8 mouse cellular contexts compared by ENCODE assay signal in the genomic region with DNA sequence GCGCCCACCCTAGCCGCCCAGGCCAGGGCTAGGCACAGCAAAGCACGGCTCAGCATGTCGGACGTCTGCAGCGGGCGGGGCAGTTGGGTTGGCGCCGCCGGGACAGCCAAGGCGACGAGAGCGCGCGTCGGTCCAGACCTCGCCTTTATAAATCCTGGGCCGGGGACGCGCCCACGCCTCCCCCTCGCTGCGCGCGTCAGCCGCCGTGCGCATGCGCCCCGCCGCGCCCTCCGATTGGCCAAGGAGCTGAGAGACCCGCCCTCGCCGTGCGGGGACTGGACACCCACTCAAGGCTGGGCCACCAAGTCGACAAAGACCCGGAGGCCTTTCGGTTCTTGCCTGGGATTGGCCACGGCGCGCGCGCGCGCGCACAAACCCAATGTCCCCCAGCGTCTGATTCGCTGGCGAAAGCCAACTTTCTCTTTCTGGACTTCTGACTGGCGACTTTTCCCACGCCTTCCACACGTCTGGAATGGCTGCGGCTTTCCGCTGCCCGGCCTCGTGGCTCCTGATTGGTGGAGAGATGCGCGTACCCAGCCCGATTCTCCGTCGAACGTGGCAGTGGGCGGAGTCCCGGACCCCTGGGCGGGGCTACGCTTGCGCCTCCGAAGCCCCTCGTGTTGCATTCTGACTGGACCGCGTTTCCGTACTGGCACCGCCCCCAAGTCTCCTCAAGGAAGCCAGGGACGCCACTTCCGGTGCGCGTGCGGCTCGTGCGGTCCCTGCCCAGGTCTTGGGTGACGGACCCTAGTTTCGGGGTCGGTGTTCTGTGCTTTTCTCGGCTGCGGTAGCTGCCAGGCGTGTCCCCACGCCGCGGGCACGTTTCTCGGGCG. TPM values are rescaled to one million over a fixed set of nuclear protein-coding genes. Genes with fewer than 3 reads are reported as not detected.
DNase-seq lines count a peak whose midpoint lies in the region; ATAC-seq and TF ChIP-seq lines count a peak whose summit lies in the region.

A gene (minus strand): TSS at position 502 of the 833 bp plus-strand sequence.

- under 1% methylated on average over 93 of the region's 94 CpGs for WGBS in heart, embryonic 11.5 days (ENCODE audit: insufficient replicate concordance)
- WGBS in kidney, embryonic 16.5 days: under 1% methylated on average over 92 of the region's 94 CpGs
- under 1% methylated on average over 94 of the region's 94 CpGs for WGBS in liver, adult 2 months

- TF ChIP-seq CTCF in C2C12 (IDR thresholded peaks at IDR 0.05; ENCODE audit: control insufficient read depth, insufficient read depth, insufficient read length): no peak
- no peak for TF ChIP-seq CTCF in brain, embryonic 14.5 days (IDR thresholded peaks at IDR 0.05; ENCODE audit: borderline replicate concordance, extremely low read depth, insufficient read depth, insufficient read length)
- no peak for TF ChIP-seq CTCF in liver, adult 2 months (IDR thresholded peaks at IDR 0.05; ENCODE audit: low read depth, low read length)

- H3K27me3 ChIP-seq in C2C12 (ENCODE audit: control insufficient read depth, insufficient read depth, insufficient read length): no peaks in the 10 kb centered on the region
- H3K27me3 ChIP-seq in erythroblast, embryonic 14.5 days (ENCODE audit: control insufficient read depth): no peaks in the 10 kb centered on the region
- no peaks in the 10 kb centered on the region for H3K27me3 ChIP-seq in heart, embryonic 11.5 days (ENCODE audit: control insufficient read depth, insufficient read depth, low read length)
- no peaks in the 10 kb centered on the region for H3K27me3 ChIP-seq in kidney, embryonic 16.5 days (ENCODE audit: insufficient read depth, low read length)
- H3K27me3 ChIP-seq in liver, adult 2 months (ENCODE audit: control insufficient read depth, insufficient read depth, low read length): no peaks in the 10 kb centered on the region
- no peaks in the 10 kb centered on the region for H3K27me3 ChIP-seq in myocyte (ENCODE audit: control insufficient read depth, insufficient read depth, insufficient read length)
- no peaks in the 10 kb centered on the region for H3K27me3 ChIP-seq in splenic B cell, adult 2 months (ENCODE audit: control insufficient read depth, insufficient read depth, low read length, poor library complexity, severe bottlenecking)

- H3K36me3 ChIP-seq in C2C12 (ENCODE audit: control insufficient read depth, insufficient read depth): peaks cover 49% of the 10 kb centered on the region
- peaks cover 40% of the 10 kb centered on the region for H3K36me3 ChIP-seq in erythroblast, embryonic 14.5 days (ENCODE audit: control insufficient read depth)
- peaks cover 29% of the 10 kb centered on the region for H3K36me3 ChIP-seq in heart, embryonic 11.5 days (ENCODE audit: control insufficient read depth, insufficient read depth, low read length)
- peaks cover 34% of the 10 kb centered on the region for H3K36me3 ChIP-seq in kidney, embryonic 16.5 days (ENCODE audit: insufficient read depth, low read length)
- peaks cover 27% of the 10 kb centered on the region for H3K36me3 ChIP-seq in liver, adult 2 months (ENCODE audit: control insufficient read depth, insufficient read depth, low read length)
- peaks cover 17% of the 10 kb centered on the region for H3K36me3 ChIP-seq in myocyte (ENCODE audit: control insufficient read depth, insufficient read depth)
- H3K36me3 ChIP-seq in splenic B cell, adult 2 months (ENCODE audit: control insufficient read depth, insufficient read depth, low read length, poor library complexity, severe bottlenecking): peaks cover 8% of the 10 kb centered on the region

- H3ac ChIP-seq in C2C12 (ENCODE audit: control insufficient read depth, insufficient read length, low read depth) (peak within 1 kb of the TSS; percentile 94), myocyte (ENCODE audit: control insufficient read depth, insufficient read length) (peak within 1 kb of the TSS; percentile 68)

- peak; percentile 96 for ATAC-seq in heart, embryonic 11.5 days (replicated peaks; ENCODE audit: insufficient number of reproducible peaks, low FRiP score, low TSS enrichment)
- ATAC-seq in kidney, embryonic 16.5 days (ENCODE audit: low FRiP score, low TSS enrichment): peak; percentile 97

- H3K4me2 ChIP-seq in heart, embryonic 11.5 days: peak within 1 kb of the TSS; percentile 86
- H3K4me2 ChIP-seq in kidney, embryonic 16.5 days (replicated peaks; ENCODE audit: low read depth, low read length): peak within 1 kb of the TSS; percentile 74
- peak within 1 kb of the TSS; percentile 91 for H3K4me2 ChIP-seq in myocyte (ENCODE audit: low read depth)

- H3K79me2 ChIP-seq in C2C12 (ENCODE audit: control insufficient read depth, insufficient read depth) (peaks cover 63% of the 10 kb centered on the region), myocyte (ENCODE audit: control insufficient read depth, insufficient read depth) (peaks cover 43% of the 10 kb centered on the region)
- peaks cover 17% of the 10 kb centered on the region for H3K79me2 ChIP-seq in liver, adult 2 months (ENCODE audit: control insufficient read depth, insufficient read depth, low read length)

- peak within 1 kb of the TSS; percentile 96 for H3K27ac ChIP-seq in heart, embryonic 11.5 days (ENCODE audit: low read depth, low read length)
- H3K27ac ChIP-seq in kidney, embryonic 16.5 days (ENCODE audit: low read length): peak within 1 kb of the TSS; percentile 96
- peak within 1 kb of the TSS; percentile 92 for H3K27ac ChIP-seq in liver, adult 2 months (replicated peaks; ENCODE audit: insufficient read depth, low read depth, low read length)

- peak; percentile 93 for TF ChIP-seq POLR2A in brain, embryonic 14.5 days (IDR thresholded peaks at IDR 0.05; ENCODE audit: borderline replicate concordance, extremely low read depth, insufficient read depth, insufficient read length, poor library complexity, severe bottlenecking)
- TF ChIP-seq POLR2A in liver, adult 2 months (IDR thresholded peaks at IDR 0.05; ENCODE audit: extremely low read depth, insufficient read depth, low read length): peak; percentile 99
- TF ChIP-seq POLR2A in myocyte (IDR thresholded peaks at IDR 0.05; ENCODE audit: insufficient read length, low read depth): peak; percentile 100

- H3K4me1 ChIP-seq in erythroblast, embryonic 14.5 days (ENCODE audit: control insufficient read depth): peaks cover 47% of the 10 kb centered on the region
- H3K4me1 ChIP-seq in heart, embryonic 11.5 days (ENCODE audit: control insufficient read depth, insufficient read depth, low read length): peaks cover 16% of the 10 kb centered on the region
- H3K4me1 ChIP-seq in kidney, embryonic 16.5 days (ENCODE audit: insufficient read depth, low read length): peaks cover 30% of the 10 kb centered on the region
- H3K4me1 ChIP-seq in liver, adult 2 months (ENCODE audit: control insufficient read depth, insufficient read depth, low read length): peaks cover 29% of the 10 kb centered on the region

- H3K79me3 ChIP-seq in C2C12 (ENCODE audit: low read depth): peaks cover 37% of the 10 kb centered on the region

- H3K4me3 ChIP-seq in C2C12 (ENCODE audit: insufficient read depth, poor library complexity, severe bottlenecking) (peak within 1 kb of the TSS; percentile 91), myocyte (peak within 1 kb of the TSS; percentile 75)
- H3K4me3 ChIP-seq in erythroblast, embryonic 14.5 days (replicated peaks): peak within 1 kb of the TSS; percentile 70
- peak within 1 kb of the TSS; percentile 98 for H3K4me3 ChIP-seq in heart, embryonic 11.5 days (ENCODE audit: low read depth, low read length)
- H3K4me3 ChIP-seq in kidney, embryonic 16.5 days (ENCODE audit: low read length): peak within 1 kb of the TSS; percentile 86
- H3K4me3 ChIP-seq in liver, adult 2 months (ENCODE audit: insufficient read depth, low read depth, low read length): peak within 1 kb of the TSS; percentile 96

- DNase-seq in brain, embryonic 14.5 days (ENCODE audit: low read depth): peak; percentile 100
- peak; percentile 98 for DNase-seq in liver, adult 2 months (ENCODE audit: extremely low read depth, low read depth, low spot score)
- peak; percentile 99 for DNase-seq in splenic B cell, adult 2 months (ENCODE audit: low read depth, low spot score)

- peak within 1 kb of the TSS; percentile 92 for H3K9ac ChIP-seq in heart, embryonic 11.5 days (ENCODE audit: low read depth, low read length)
- H3K9ac ChIP-seq in kidney, embryonic 16.5 days (replicated peaks; ENCODE audit: low read length): peak within 1 kb of the TSS; percentile 95
- peak within 1 kb of the TSS; percentile 96 for H3K9ac ChIP-seq in liver, adult 2 months (ENCODE audit: low read depth, low read length)

- no peaks in the 10 kb centered on the region for H3K9me3 ChIP-seq in erythroblast, embryonic 14.5 days (ENCODE audit: control insufficient read depth, low read length)
- H3K9me3 ChIP-seq in heart, embryonic 11.5 days (replicated peaks; ENCODE audit: control insufficient read depth, low read length): no peaks in the 10 kb centered on the region
- H3K9me3 ChIP-seq in kidney, embryonic 16.5 days (ENCODE audit: low read length): no peaks in the 10 kb centered on the region

TF ChIP-seq in C2C12, 6 proteins besides CTCF, POLR2A, EP300 and RAD21:
- TF ChIP-seq USF1 (IDR thresholded peaks at IDR 0.05; ENCODE audit: low read depth) (no peak), FOSL1 (IDR thresholded peaks at IDR 0.05; ENCODE audit: insufficient read depth, low read length, poor library complexity, severe bottlenecking) (no peak), MAX (IDR thresholded peaks at IDR 0.05) (peak; percentile 92), MYOD1 (IDR thresholded peaks at IDR 0.05; ENCODE audit: control insufficient read depth, insufficient read length, low read depth) (no peak), MYOG (IDR thresholded peaks at IDR 0.05; ENCODE audit: control insufficient read depth, extremely low read depth, insufficient read length) (no peak)

TF ChIP-seq in myocyte, 11 proteins besides CTCF, POLR2A, EP300 and RAD21 (continues in another document):
- TF ChIP-seq MYOG (IDR thresholded peaks at IDR 0.05; ENCODE audit: control insufficient read depth in 1 of 3, insufficient read depth in 1 of 3, insufficient read length in 2 of 3, low read depth in 2 of 3) (peak in 2 of 3 experiments; percentile 11), MYOD1 (IDR thresholded peaks at IDR 0.05; ENCODE audit: control insufficient read depth in 1 of 3, insufficient read length in 2 of 3, low read depth in 2 of 3) (peak in 1 of 3 experiments; percentile 24), E2F4 (IDR thresholded peaks at IDR 0.05; ENCODE audit: insufficient read depth) (peak; percentile 85), SRF (IDR thresholded peaks at IDR 0.05; ENCODE audit: control insufficient read depth, insufficient read length, low read depth) (peak; percentile 80), TCF12 (IDR thresholded peaks at IDR 0.05; ENCODE audit: insufficient read depth, poor library complexity, severe bottlenecking) (no peak)

RNA-seq across cellular contexts. Expression of the gene that starts here (rescaled TPM):
- polyA plus RNA-seq in C2C12 (2012; fragmentation: generic; extraction: Trizol) (519 TPM), myocyte (2012; fragmentation: generic; extraction: Trizol) (444 TPM)
- polyA plus RNA-seq in brain, embryonic 14.5 days (2012; rRNA removed): 162 and 206 TPM in 2 replicates
- polyA plus RNA-seq in erythroblast, embryonic 14.5 days (2012): 23.2 and 24.6 TPM in 2 replicates
- 506 and 569 TPM in 2 replicates for polyA plus RNA-seq in heart, embryonic 11.5 days (2014; fragmentation: Nextera tagmentation; extraction: Ambion mirVana)
- 843 and 914 TPM in 2 replicates for polyA plus RNA-seq in kidney, embryonic 16.5 days (2015; fragmentation: Nextera tagmentation; extraction: Ambion mirVana)
- total RNA-seq in liver, adult 2 months (2014; rRNA removed): 933 and 951 TPM in 2 replicates
- 683 and 737 TPM in 2 replicates for polyA plus RNA-seq in liver, adult 2 months (2012; rRNA removed)

Comparison
In these comparisons a context has a peak if more than half of its experiments do, and no peak if none do; other contexts are left out.
1. Peak in every context shown above with its lines: DNase-seq, ATAC-seq, H3K4me3 ChIP-seq and H3K27ac ChIP-seq.